Mouse (Mus musculus): ENCODE measurements at regions not wholly inside any gene's neighbourhood (a gene's known extent, or its start where the extent isn't known, plus 50 kb on each side); places are given as distances from the start of the nearest gene placed in this dataset.

DNA sequence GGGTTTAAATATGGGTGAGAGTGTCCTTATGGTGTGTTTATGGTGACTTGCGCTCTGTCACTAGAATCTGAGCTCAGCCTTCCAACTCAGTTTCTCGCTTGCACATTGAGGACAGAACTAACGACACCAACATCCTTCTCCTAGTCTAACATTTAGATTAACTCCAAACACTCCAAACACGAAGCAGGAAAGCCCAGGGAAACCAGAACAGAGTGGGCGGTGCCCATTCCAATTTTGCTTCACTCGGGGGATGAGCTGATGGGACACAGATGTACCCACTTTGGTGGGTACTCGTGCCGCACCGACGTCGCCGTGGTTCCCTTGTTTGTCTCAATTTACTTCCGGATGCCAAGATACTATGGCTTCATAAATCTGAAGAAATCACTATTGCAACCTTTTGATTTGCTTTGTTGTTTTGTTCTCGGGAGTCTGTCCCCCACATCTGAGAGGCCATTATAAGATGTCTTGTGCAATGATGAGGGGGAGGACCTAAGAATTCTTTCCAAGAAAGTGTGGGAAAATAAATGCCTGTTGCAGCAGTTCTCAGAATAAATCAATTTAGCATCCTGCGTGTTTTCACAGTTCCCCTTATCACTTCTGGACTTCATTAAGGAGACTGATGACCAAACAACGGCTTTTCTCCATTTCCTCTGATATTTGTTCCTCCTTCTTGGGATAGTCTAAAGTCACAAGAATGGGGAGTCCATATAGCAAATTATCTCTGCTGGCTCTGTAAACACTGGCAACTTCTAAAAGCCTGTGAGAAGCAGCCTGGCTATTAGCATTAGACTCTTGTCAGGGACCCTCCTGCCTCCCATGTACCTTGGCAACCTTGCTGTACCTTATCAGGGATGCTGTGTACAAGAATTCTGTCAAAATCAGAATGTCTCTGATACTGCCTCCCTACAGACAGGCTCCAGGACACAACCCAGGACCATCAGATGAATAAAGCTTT, 96.2 kb upstream of the Klf9 start:
- H3K9ac ChIP-seq = no peak overlapping the region
- no peak overlapping the region for H3K4me2 ChIP-seq
- H3K27me3 ChIP-seq = no peaks in the 10 kb centered on the region
- no peaks in the 10 kb centered on the region for H3K4me1 ChIP-seq
- no peak overlapping the region for H3K4me3 ChIP-seq
- no peak overlapping the region for H3K27ac ChIP-seq
- no peaks in the 10 kb centered on the region for H3K36me3 ChIP-seq
- WGBS = 60% methylated on average over 16 of the region's 16 CpGs
- H3K9me3 ChIP-seq = no peaks in the 10 kb centered on the region
- ATAC-seq (ENCODE audit: insufficient number of reproducible peaks, low FRiP score, low TSS enrichment, low read depth) = no peak

- Histone ChIP-seq H3K4me2 (no peak overlapping the region), H3K9me3 (no peaks in the 10 kb centered on the region), H3K4me1 (no peaks in the 10 kb centered on the region), H3K27ac (no peak overlapping the region), H3K36me3 (no peaks in the 10 kb centered on the region), H3K27me3 (no peaks in the 10 kb centered on the region), H3K9ac (no peak overlapping the region), H3K4me3 (no peak overlapping the region)
- ATAC-seq (ENCODE audit: insufficient number of reproducible peaks, low FRiP score, low TSS enrichment, low read depth) = no peak
- 94% methylated on average over 4 of the region's 4 CpGs for WGBS
Measured at GRCm38 (mm10) chr19:23051456-23051855, 89.6 kb upstream of the Klf9 start.

- Histone ChIP-seq H3K4me2 (no peak overlapping the region), H3K27ac (no peak overlapping the region), H3K4me1 (peaks cover 12% of the 10 kb centered on the region), H3K36me3 (no peaks in the 10 kb centered on the region), H3K9ac (no peak overlapping the region), H3K27me3 (no peaks in the 10 kb centered on the region), H3K4me3 (no peak overlapping the region), H3K9me3 (no peaks in the 10 kb centered on the region)
- ATAC-seq (ENCODE audit: insufficient number of reproducible peaks, low FRiP score, low TSS enrichment, low read depth) = no peak
- 73% methylated on average over 4 of the region's 4 CpGs for WGBS
Measured at GRCm38 (mm10) chr19:23054440-23054839, 86.6 kb upstream of the Klf9 start.

DNA sequence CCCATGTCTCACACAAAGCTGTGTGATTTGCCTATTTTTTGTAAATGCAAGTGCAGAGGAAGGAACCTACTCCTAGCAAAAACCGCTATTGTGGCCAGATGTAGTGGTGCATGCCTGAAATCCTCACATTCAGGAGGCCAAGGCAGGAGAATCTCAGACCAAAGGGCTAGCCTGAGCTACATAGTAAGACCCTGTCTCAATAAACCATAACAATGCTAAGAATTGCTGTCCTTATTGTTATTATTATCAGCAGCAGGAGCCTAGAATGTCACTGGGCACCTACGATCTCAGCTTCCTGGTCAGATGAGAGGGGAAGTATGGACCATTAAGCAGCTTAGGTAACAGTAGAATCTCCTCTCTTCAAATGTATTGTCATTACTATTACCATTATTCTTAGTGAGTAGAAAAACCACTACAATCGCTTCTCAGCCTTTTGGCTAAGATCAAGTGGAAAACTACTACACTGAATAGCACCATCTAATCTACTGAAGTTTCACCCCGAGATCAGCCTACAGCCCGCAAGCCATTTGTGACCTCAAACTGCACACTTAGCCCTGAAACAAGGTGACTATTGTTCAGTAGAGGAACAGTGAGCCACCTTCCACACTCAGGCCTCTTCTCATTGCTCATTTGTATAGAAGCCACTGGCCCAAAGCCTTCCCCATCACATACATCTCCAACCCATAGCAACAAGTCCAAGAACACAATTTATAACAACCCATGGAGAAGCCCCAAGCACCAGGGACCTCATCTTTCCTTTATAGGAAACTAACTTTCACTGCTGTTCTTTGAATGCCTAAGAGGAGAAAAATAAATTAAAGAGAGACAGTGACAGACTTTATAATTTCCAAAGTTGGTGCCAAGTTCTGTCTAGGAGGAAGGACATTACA, 84.9 kb upstream of the Klf9 start:
- no peak for ATAC-seq (ENCODE audit: insufficient number of reproducible peaks, low FRiP score, low TSS enrichment, low read depth)
- H3K27ac ChIP-seq = peak overlapping the region; percentile 59; the same call in 1 of the 2 replicates
- H3K36me3 ChIP-seq = no peaks in the 10 kb centered on the region
- no peaks in the 10 kb centered on the region for H3K27me3 ChIP-seq
- H3K4me3 ChIP-seq = no peak overlapping the region
- 81% methylated on average over 5 of the region's 5 CpGs for WGBS
- H3K9ac ChIP-seq = no peak overlapping the region
- peaks cover 12% of the 10 kb centered on the region for H3K4me1 ChIP-seq
- H3K4me2 ChIP-seq = peak overlapping the region; percentile 53; the same call in 1 of the 2 replicates
- no peaks in the 10 kb centered on the region for H3K9me3 ChIP-seq

DNA sequence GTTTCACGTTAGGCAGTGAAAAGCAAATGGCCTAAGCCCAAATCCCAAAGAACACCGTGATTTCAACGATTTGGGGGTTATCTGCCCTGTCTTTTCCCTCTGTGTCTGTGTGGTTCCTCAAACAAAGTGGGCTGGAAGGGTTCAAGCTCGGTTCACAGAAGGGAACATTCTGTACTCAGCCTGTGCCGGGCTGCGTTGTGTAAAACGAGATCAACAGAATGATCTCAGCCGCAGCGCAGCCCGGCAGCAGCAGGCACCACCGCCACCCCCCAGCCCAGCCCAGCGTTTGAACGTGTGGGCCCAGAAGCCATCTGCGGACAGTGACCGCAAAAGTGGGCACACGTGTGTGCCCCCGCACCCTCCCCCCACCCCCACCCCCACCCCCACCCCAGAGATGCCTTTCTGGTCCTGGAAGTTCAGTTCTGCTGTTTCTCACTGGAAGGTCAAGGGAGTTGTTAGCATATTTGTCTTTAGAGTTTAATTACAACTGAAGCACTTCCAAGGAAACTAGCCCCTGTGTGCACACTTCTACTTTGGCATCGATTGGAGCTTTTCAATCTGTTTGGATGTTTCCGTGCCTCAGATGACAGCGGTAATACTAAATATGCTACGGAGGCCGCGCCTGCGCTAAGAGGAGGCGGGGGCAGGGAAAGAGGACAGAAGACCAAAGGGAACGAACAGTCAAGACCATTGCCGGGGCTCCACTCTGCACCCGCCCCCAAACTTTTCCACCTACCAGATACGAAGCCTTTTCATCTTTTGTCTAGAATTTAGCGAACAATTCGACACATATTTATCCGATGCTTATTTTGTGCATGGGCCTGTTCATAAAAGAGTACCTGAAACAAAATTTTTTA, 83.9 kb upstream of the Klf9 start:
- ATAC-seq (ENCODE audit: insufficient number of reproducible peaks, low FRiP score, low TSS enrichment, low read depth) = peak; percentile 81
- Histone ChIP-seq H3K9me3 (no peaks in the 10 kb centered on the region), H3K27ac (peak overlapping the region; percentile 59), H3K4me3 (peak overlapping the region; percentile 34), H3K4me1 (peaks cover 12% of the 10 kb centered on the region), H3K27me3 (no peaks in the 10 kb centered on the region), H3K4me2 (peak overlapping the region; percentile 53), H3K36me3 (no peaks in the 10 kb centered on the region), H3K9ac (no peak overlapping the region)
- 2% methylated on average over 32 of the region's 32 CpGs for WGBS

- 33% methylated on average over 11 of the region's 11 CpGs for WGBS
- Histone ChIP-seq H3K27ac (peak overlapping the region; percentile 59), H3K4me2 (peak overlapping the region; percentile 53), H3K4me1 (peaks cover 12% of the 10 kb centered on the region), H3K36me3 (no peaks in the 10 kb centered on the region), H3K9me3 (no peaks in the 10 kb centered on the region), H3K27me3 (no peaks in the 10 kb centered on the region), H3K4me3 (peak overlapping the region; percentile 34; the same call in 1 of the 2 replicates), H3K9ac (no peak overlapping the region)
- no peak for ATAC-seq (ENCODE audit: insufficient number of reproducible peaks, low FRiP score, low TSS enrichment, low read depth)
Measured at GRCm38 (mm10) chr19:23057739-23058501, 83.1 kb upstream of the Klf9 start.

- no peak overlapping the region for H3K9ac ChIP-seq
- no peaks in the 10 kb centered on the region for H3K9me3 ChIP-seq
- peaks cover 12% of the 10 kb centered on the region for H3K4me1 ChIP-seq
- H3K27me3 ChIP-seq = no peaks in the 10 kb centered on the region
- no peak for ATAC-seq (ENCODE audit: insufficient number of reproducible peaks, low FRiP score, low TSS enrichment, low read depth)
- H3K4me3 ChIP-seq = no peak overlapping the region
- no peak overlapping the region; the same call in 1 of the 2 replicates for H3K27ac ChIP-seq
- WGBS = 36% methylated on average over 4 of the region's 4 CpGs
- H3K4me2 ChIP-seq = no peak overlapping the region
- no peaks in the 10 kb centered on the region for H3K36me3 ChIP-seq
Measured at GRCm38 (mm10) chr19:23058502-23058900, 82.5 kb upstream of the Klf9 start.

GRCm38 (mm10) chr19:23061081-23061640, 79.9 kb upstream of the Klf9 start:
- Histone ChIP-seq H3K4me3 (no peak overlapping the region), H3K9me3 (no peaks in the 10 kb centered on the region)
- no peak for ATAC-seq (ENCODE audit: insufficient number of reproducible peaks, low FRiP score, low TSS enrichment, low read depth)

DNA sequence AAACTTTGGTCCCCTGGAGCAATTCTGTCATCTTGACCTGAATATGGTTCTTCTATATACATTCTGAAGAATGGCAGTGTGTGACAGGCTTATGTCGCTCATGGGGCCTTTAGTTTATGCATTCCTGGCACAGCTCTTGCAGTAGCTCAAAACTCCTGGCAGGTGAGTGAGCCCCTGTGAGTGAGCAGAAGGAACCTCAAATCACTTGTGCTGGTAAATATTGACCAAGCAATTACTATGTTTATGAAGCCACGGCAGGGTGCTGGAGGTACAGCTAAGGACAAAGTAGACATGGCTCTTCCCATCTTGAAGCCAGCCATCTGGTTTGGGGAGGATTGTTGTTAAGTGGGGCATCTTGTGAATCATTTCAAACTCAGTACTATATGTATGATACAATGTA, 79.1 kb upstream of the Klf9 start:
- Histone ChIP-seq H3K4me2 (no peak overlapping the region), H3K4me3 (no peak overlapping the region), H3K27ac (no peak overlapping the region), H3K4me1 (peaks cover 12% of the 10 kb centered on the region), H3K9me3 (no peaks in the 10 kb centered on the region), H3K9ac (no peak overlapping the region), H3K27me3 (no peaks in the 10 kb centered on the region), H3K36me3 (no peaks in the 10 kb centered on the region)
- WGBS = 68% methylated on average over 2 of the region's 2 CpGs
- ATAC-seq (ENCODE audit: insufficient number of reproducible peaks, low FRiP score, low TSS enrichment, low read depth) = no peak

More at GRCm38 (mm10) chr19:23061081-23061640, 79.9 kb upstream of the Klf9 start:
- Histone ChIP-seq H3K36me3 (no peaks in the 10 kb centered on the region), H3K27me3 (no peaks in the 10 kb centered on the region), H3K9ac (no peak overlapping the region), H3K4me2 (no peak overlapping the region), H3K27ac (no peak overlapping the region), H3K4me1 (peaks cover 12% of the 10 kb centered on the region)
- 75% methylated on average over 9 of the region's 9 CpGs for WGBS

DNA sequence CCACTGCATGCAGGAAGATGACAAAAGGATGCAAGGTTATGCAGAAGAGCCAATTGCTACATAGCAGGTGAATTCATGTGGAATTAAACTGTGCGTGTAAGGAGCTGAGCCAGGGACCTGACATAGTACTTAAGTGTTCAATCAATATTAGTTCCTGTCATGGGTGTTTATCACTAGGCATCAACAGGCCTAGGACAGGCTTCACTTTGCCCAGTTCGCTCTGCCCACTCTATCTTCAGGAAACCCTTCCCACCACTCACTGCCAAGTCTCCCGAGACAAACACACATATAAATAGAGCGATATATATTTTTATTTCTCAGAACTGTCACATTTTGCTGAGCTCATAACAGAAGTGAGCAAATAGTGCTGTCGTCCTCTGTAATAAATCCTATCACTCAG, 78.2 kb upstream of the Klf9 start:
- Histone ChIP-seq H3K4me2 (no peak overlapping the region), H3K9me3 (no peaks in the 10 kb centered on the region), H3K36me3 (no peaks in the 10 kb centered on the region), H3K4me1 (peaks cover 6% of the 10 kb centered on the region), H3K9ac (no peak overlapping the region), H3K4me3 (no peak overlapping the region), H3K27ac (no peak overlapping the region), H3K27me3 (no peaks in the 10 kb centered on the region)
- 82% methylated on average over 5 of the region's 5 CpGs for WGBS
- no peak for ATAC-seq (ENCODE audit: insufficient number of reproducible peaks, low FRiP score, low TSS enrichment, low read depth)
